Mouse (Mus musculus): Measurements from ENCODE around the gene Mapk10.

GRCm38 (mm10) chr5:103171207-103171606, 39.9 kb downstream of the Mapk10 start:
- TF ChIP-seq POLR2A (IDR thresholded peaks at IDR 0.05; ENCODE audit: low read depth, low read length) (no peak), CTCF (IDR thresholded peaks at IDR 0.05; ENCODE audit: extremely low read depth, insufficient read length, insufficient replicate concordance, low read depth, low read length) (no peak)

Measured in small intestine, adult 2 months (tissue).